Mouse (Mus musculus): ENCODE measurements at regions not wholly inside any gene's neighbourhood (a gene's known extent, or its start where the extent isn't known, plus 50 kb on each side); places are given as distances from the start of the nearest gene placed in this dataset.

DNA sequence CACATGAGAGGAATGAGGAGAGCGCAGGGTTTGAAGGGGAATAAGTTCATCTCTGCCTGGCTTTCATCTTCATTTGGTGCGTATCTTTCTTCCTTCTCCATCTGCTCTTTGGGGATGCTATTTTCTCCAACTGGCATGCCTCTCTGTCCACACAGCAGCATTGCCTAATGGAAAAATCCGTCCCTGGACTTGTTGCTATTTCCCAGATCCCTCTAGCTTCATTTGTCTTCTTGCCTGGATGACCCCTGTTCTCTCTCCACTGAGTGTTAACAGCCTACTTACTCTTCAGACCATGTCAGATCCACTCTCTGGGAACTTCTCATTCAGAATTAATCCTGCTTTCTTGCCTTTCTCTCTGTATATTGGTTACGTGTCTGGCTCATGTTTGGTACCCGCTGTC, 102.7 kb upstream of the Pkn2 start:
- no peak overlapping the region for H3K9ac ChIP-seq (ENCODE audit: low read depth, poor library complexity, severe bottlenecking)
- no peaks in the 10 kb centered on the region for H3K9me3 ChIP-seq (replicated peaks; ENCODE audit: control insufficient read depth, insufficient read depth, low read length, poor library complexity, severe bottlenecking)
- no peaks in the 10 kb centered on the region for H3K27me3 ChIP-seq (ENCODE audit: control insufficient read depth, insufficient read depth, low read length, poor library complexity, severe bottlenecking)
- H3K4me3 ChIP-seq (ENCODE audit: low read depth, low read length): no peak overlapping the region
- no peak overlapping the region for H3K27ac ChIP-seq (ENCODE audit: insufficient read depth, low read length)
- no peak for TF ChIP-seq EP300 (IDR thresholded peaks at IDR 0.05; ENCODE audit: insufficient read depth, low read depth, low read length)
- no peaks in the 10 kb centered on the region for H3K4me1 ChIP-seq (ENCODE audit: control insufficient read depth, insufficient read depth, low read length)
- H3K36me3 ChIP-seq (ENCODE audit: control insufficient read depth, insufficient read depth, low read length, poor library complexity, severe bottlenecking): no peaks in the 10 kb centered on the region

DNA sequence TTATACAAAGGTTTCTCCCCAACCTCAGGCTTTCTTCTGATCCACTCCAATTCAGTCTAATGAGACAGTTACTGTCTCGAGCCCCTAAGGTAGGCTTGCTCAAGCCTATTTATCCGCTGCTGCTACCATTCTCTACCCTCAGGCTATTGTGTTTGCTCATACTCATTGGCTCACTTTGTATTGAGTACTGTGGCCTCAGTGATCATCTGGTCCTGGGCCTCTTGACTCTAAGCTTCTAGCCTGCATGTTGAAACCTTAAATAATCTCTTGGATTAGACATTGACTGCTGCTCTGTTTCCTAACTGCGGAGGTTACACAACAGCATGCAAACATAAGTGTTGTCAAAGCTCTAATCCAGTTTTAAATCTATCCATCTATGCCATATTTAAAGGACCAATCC, 99.4 kb upstream of the Pkn2 start:
- Histone ChIP-seq H3K27me3 (ENCODE audit: control insufficient read depth, insufficient read depth, low read length, poor library complexity, severe bottlenecking) (no peaks in the 10 kb centered on the region), H3K36me3 (ENCODE audit: control insufficient read depth, insufficient read depth, low read length, poor library complexity, severe bottlenecking) (no peaks in the 10 kb centered on the region), H3K9me3 (replicated peaks; ENCODE audit: control insufficient read depth, insufficient read depth, low read length, poor library complexity, severe bottlenecking) (no peaks in the 10 kb centered on the region), H3K4me3 (ENCODE audit: low read depth, low read length) (no peak overlapping the region), H3K27ac (ENCODE audit: insufficient read depth, low read length) (no peak overlapping the region), H3K4me1 (ENCODE audit: control insufficient read depth, insufficient read depth, low read length) (no peaks in the 10 kb centered on the region), H3K9ac (ENCODE audit: low read depth, poor library complexity, severe bottlenecking) (no peak overlapping the region)
- TF ChIP-seq EP300 (IDR thresholded peaks at IDR 0.05; ENCODE audit: insufficient read depth, low read depth, low read length): no peak
- TF ChIP-seq POLR2A (IDR thresholded peaks at IDR 0.05; ENCODE audit: insufficient read depth, low read length): no peak
- TF ChIP-seq CTCF (IDR thresholded peaks at IDR 0.05; ENCODE audit: low read depth, low read length): no peak

DNA sequence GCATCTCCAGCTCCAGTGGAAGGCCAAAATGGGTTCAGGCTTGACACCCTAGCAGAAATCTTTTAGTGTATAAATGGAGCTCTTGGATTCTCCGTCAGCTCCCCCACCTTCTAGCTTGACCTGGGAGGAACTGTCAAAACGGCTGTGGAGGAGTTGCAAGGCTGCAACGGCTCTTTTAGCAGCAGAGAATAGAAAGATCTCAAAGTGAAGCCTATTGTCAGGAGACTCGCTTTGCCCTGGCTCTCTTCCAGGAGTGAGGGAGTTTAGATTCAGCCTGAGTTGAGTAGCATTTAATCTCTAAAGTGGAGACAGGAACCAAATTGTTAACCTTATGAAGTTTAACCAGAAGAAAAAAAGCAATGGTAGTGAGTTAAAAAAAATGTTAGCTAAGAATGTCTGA, 97.4 kb upstream of the Pkn2 start:
- TF ChIP-seq CTCF (IDR thresholded peaks at IDR 0.05; ENCODE audit: low read depth, low read length) (no peak), EP300 (IDR thresholded peaks at IDR 0.05; ENCODE audit: insufficient read depth, low read depth, low read length) (no peak), POLR2A (IDR thresholded peaks at IDR 0.05; ENCODE audit: insufficient read depth, low read length) (no peak)
- Histone ChIP-seq H3K27me3 (ENCODE audit: control insufficient read depth, insufficient read depth, low read length, poor library complexity, severe bottlenecking) (no peaks in the 10 kb centered on the region; the same call in 1 of the 2 replicates), H3K4me3 (ENCODE audit: low read depth, low read length) (no peak overlapping the region), H3K9ac (ENCODE audit: low read depth, poor library complexity, severe bottlenecking) (no peak overlapping the region), H3K9me3 (replicated peaks; ENCODE audit: control insufficient read depth, insufficient read depth, low read length, poor library complexity, severe bottlenecking) (no peaks in the 10 kb centered on the region), H3K36me3 (ENCODE audit: control insufficient read depth, insufficient read depth, low read length, poor library complexity, severe bottlenecking) (no peaks in the 10 kb centered on the region), H3K4me1 (ENCODE audit: control insufficient read depth, insufficient read depth, low read length) (no peaks in the 10 kb centered on the region), H3K27ac (ENCODE audit: insufficient read depth, low read length) (no peak overlapping the region)

DNA sequence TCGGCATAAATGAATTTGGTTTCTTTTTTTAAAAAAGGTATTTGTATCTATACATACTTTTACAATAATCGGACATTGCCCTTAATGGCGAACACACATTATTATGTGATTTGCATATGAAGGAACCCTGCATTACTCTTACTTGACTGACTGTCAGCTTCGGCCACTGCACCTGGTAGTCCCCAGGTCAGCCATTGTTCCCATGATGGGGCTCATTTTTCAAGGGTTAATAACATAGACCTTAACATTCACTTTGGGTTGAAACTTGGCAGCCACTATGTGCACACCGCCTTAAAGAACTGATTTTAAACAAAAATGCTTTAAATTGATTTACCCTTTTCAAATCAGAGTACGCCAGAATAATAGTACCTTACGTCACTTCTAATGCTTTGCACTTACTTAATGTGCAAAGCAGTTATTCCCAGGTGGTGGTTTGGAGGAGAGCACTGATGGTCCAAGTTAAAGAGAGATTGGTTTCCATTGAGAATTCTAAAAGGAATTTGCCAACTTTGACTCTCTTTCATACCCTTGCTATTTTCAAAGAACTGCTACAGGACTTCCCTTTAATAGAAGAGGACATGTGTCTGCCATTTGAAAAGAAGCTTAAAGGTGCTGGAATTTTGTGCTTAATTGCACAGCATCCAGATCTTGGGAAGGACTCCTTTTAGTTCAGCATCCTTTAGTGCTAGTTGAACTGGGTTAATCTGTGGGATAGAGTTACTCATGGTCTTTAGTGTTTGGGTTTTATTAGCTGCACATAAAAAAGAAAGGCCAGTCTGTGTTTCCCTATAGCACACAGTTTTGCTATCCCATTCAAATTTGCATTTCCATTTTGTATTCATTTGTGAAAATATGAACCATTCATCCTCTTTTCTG, 95.0 kb upstream of the Pkn2 start:
- no peak overlapping the region for H3K9ac ChIP-seq (ENCODE audit: low read depth, poor library complexity, severe bottlenecking)
- H3K36me3 ChIP-seq (ENCODE audit: control insufficient read depth, insufficient read depth, low read length, poor library complexity, severe bottlenecking): no peaks in the 10 kb centered on the region
- H3K9me3 ChIP-seq (replicated peaks; ENCODE audit: control insufficient read depth, insufficient read depth, low read length, poor library complexity, severe bottlenecking): no peaks in the 10 kb centered on the region
- H3K4me1 ChIP-seq (ENCODE audit: control insufficient read depth, insufficient read depth, low read length): no peaks in the 10 kb centered on the region
- no peak overlapping the region for H3K27ac ChIP-seq (ENCODE audit: insufficient read depth, low read length)
- no peak for TF ChIP-seq POLR2A (IDR thresholded peaks at IDR 0.05; ENCODE audit: insufficient read depth, low read length)
- no peak for TF ChIP-seq CTCF (IDR thresholded peaks at IDR 0.05; ENCODE audit: low read depth, low read length)
- no peak for TF ChIP-seq EP300 (IDR thresholded peaks at IDR 0.05; ENCODE audit: insufficient read depth, low read depth, low read length)
- H3K4me3 ChIP-seq (ENCODE audit: low read depth, low read length): no peak overlapping the region
- H3K27me3 ChIP-seq (ENCODE audit: control insufficient read depth, insufficient read depth, low read length, poor library complexity, severe bottlenecking): no peaks in the 10 kb centered on the region; the same call in 1 of the 2 replicates

DNA sequence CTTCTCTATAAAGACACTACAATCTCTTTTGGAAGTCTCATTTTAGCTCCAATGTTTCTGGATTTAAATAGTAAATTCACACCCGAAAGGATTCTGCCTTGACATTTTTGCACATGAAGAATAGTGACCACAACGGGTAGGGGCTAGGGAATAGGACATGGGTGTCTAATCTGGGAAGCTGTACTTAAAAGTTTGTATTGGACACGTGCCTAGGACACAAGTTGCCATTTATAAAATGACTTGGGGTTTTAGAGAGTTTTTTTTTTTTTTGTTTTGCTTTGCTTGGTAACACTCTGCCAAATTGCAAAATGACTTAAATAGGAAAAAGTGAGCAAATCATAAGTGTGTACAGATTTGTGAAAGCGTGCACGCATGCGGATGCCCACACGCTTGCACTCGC, 93.8 kb upstream of the Pkn2 start:
- Histone ChIP-seq H3K4me3 (ENCODE audit: low read depth, low read length) (no peak overlapping the region), H3K27me3 (ENCODE audit: control insufficient read depth, insufficient read depth, low read length, poor library complexity, severe bottlenecking) (no peaks in the 10 kb centered on the region; the same call in 1 of the 2 replicates), H3K36me3 (ENCODE audit: control insufficient read depth, insufficient read depth, low read length, poor library complexity, severe bottlenecking) (no peaks in the 10 kb centered on the region), H3K9me3 (replicated peaks; ENCODE audit: control insufficient read depth, insufficient read depth, low read length, poor library complexity, severe bottlenecking) (no peaks in the 10 kb centered on the region), H3K9ac (ENCODE audit: low read depth, poor library complexity, severe bottlenecking) (no peak overlapping the region), H3K27ac (ENCODE audit: insufficient read depth, low read length) (no peak overlapping the region), H3K4me1 (ENCODE audit: control insufficient read depth, insufficient read depth, low read length) (no peaks in the 10 kb centered on the region)
- TF ChIP-seq POLR2A (IDR thresholded peaks at IDR 0.05; ENCODE audit: insufficient read depth, low read length) (no peak), CTCF (IDR thresholded peaks at IDR 0.05; ENCODE audit: low read depth, low read length) (no peak)

DNA sequence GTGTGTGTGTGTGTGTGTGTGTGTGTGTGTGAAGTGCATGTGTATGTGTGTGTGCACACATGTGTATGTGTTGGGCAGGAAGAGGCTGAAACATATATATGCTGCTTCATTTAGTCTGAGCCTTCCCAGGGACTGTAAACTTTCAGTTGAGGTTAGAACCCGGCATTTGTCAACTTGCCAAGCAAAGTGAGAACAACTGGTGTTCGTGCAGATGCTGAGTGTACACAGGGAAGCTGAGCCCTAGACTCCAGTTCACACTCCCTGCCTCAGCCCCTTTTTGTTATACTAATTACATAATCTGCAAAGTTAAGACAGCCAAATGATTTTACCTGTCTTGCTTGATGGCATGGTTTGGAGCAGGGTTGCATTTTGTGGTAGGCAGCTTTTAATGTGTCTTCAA, 87.7 kb upstream of the Pkn2 start:
- Histone ChIP-seq H3K4me1 (ENCODE audit: control insufficient read depth, insufficient read depth, low read length) (no peaks in the 10 kb centered on the region), H3K27ac (ENCODE audit: insufficient read depth, low read length) (no peak overlapping the region), H3K4me3 (ENCODE audit: low read depth, low read length) (no peak overlapping the region), H3K27me3 (ENCODE audit: control insufficient read depth, insufficient read depth, low read length, poor library complexity, severe bottlenecking) (no peaks in the 10 kb centered on the region; the same call in 1 of the 2 replicates), H3K36me3 (ENCODE audit: control insufficient read depth, insufficient read depth, low read length, poor library complexity, severe bottlenecking) (no peaks in the 10 kb centered on the region), H3K9me3 (replicated peaks; ENCODE audit: control insufficient read depth, insufficient read depth, low read length, poor library complexity, severe bottlenecking) (no peaks in the 10 kb centered on the region), H3K9ac (ENCODE audit: low read depth, poor library complexity, severe bottlenecking) (no peak overlapping the region)
- TF ChIP-seq EP300 (IDR thresholded peaks at IDR 0.05; ENCODE audit: insufficient read depth, low read depth, low read length): no peak
- TF ChIP-seq CTCF (IDR thresholded peaks at IDR 0.05; ENCODE audit: low read depth, low read length): no peak
- TF ChIP-seq POLR2A (IDR thresholded peaks at IDR 0.05; ENCODE audit: insufficient read depth, low read length): no peak
